Mouse (Mus musculus): ENCODE measurements around the gene Zfpm1.

- TF ChIP-seq FLI1 (IDR thresholded peaks at IDR 0.05; ENCODE audit: low read length) (no peak), GATA1 (IDR thresholded peaks at IDR 0.05; ENCODE audit: borderline replicate concordance, low read length) (no peak)
Observed at GRCm38 (mm10) chr8:122362271-122362670, 80.3 kb downstream of the Zfpm1 start.

All from megakaryocyte, embryonic 14.5 days (primary cell).